Mouse (Mus musculus) adrenal gland, postnatal 14 days (tissue): ENCODE measurements around the gene F2r. TPM values are rescaled to one million over a fixed set of nuclear protein-coding genes. Genes with fewer than 3 reads are reported as not detected.

Experiments
- DNase-seq: peaks from one replicate; pipeline ENCODE4 v3.0.0; 2021; ENCODE audit warnings: mixed read lengths
- total RNA-seq: library from RNA; stranded (reverse); gene quantifications from 2 replicates; pipeline ENCODE4 v1.2.3, GENCODE M21; 2021

The F2r gene
- total RNA-seq, 1 experiment from 2014 or later, result 98.8 TPM

DNA sequence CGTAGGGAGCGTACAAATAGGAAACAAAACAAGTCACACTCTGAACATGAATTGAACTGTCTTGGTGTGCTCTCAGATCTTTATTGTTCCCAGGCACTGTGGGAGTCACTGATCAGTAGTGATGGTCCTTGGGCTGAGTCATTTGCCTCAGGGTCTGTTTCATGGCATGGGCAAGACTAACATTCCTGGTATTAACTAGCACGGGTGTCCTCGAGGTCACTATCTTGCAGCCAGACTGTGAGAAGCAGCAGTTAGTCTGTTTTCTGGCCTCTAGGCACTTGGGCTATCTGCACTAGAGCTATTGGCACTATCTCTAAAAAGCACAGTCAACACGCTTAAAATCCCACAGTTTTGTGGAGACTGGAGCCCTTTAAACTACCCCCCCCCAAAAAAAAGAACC lies 22.4 kb downstream of the F2r start:
- DNase-seq, result peak; percentile 57

GRCm38 (mm10) chr13:95595411-95595810 lies 22.9 kb downstream of the F2r start:
- no peak for DNase-seq

DNA sequence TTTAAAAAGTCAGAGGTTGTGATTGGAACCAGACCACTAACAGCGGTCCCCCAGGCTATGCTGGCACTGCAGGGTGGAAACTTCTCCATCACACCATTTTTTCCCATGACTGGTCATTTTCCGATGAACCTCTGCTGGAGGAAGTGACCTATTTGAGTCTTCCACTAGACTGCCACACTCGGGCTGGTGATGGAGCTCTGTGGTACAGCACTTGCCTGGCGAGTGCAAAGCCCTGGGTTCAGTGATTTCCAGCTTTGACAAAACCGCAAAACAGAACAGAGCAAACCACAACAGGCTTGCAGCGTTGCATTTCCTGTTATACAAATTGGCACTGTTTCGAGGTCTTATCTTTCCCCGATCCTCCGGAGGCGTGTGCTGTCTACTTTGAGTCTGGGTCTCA lies 25.4 kb downstream of the F2r start:
- no peak for DNase-seq

DNA sequence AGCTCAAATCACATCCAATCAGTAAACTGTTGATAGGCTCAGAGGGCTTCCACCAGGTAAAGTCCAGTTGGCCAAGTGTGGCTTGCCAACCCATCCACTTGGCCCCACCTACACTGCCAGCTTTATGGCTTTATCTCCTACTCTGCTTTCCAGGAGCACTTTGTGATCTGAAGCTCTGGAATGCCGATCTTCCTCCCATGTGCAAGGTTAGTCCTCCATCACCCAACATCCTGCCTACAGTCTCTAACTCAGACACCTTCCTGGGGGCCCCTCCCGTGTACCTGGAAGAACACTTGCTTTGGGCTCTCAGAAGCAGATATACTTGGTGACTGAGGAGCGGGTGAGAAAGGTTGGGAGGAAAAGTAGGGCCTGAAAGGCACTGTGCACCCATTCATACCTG lies 26.7 kb downstream of the F2r start:
- no peak for DNase-seq

DNA sequence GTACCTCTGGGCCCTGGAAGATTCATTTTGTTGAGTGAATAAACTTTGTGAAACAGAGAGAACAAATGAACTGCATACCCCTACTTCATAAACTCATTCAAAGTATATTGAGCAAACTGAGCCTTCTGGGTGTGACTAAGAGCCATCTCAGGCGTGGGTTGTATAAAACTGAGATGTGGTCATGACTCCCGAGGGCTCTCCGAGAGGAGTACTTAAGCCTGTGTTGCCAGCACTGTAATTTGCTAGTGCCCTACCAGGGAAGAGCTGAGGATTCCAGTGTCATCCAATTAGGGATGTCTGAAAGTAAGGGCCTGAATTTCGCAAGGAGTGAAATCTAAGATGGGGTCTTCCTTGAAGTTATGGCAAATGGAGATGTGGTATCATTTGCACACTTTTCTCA lies 30.7 kb downstream of the F2r start:
- DNase-seq, result no peak

GRCm38 (mm10) chr13:95584898-95585297 lies 33.4 kb downstream of the F2r start:
- DNase-seq, result no peak

GRCm38 (mm10) chr13:95583237-95584189 lies 34.8 kb downstream of the F2r start:
- DNase-seq, result peak; percentile 53

- no peak for DNase-seq
Observed at GRCm38 (mm10) chr13:95581850-95582249, 36.4 kb downstream of the F2r start.

DNA sequence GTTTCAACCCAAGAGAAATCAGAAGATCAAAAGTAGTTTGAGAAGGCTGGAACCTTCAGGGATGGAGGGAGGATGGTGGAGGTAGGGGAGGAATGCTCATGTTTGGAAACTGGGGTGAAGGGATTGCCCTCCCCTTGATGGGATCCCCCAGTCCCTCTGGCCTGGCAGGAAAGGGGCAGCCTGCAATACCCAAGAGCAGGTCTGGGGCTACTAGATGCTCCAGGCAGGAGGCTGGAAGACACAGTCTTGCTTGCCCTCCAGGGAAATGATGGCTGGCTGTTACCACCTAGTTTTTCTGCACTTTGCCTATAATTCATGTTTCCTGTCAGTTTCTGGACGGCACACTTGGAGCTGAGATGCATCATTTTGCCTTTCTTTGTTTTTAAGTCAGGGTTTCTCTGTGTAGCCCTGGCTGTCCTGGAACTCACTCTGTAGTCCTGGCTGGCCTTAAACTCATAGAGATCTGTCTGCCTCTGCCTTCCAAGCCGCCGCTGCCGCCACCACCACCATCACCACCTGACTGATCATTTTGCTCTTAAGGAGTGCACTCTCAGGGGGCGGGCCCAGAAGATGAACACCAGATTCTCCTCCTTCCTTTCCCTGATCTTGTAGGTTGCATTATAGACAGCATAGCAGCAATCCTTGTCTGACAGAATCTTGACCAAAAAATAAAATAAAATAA lies 40.1 kb downstream of the F2r start:
- no peak for DNase-seq

DNA sequence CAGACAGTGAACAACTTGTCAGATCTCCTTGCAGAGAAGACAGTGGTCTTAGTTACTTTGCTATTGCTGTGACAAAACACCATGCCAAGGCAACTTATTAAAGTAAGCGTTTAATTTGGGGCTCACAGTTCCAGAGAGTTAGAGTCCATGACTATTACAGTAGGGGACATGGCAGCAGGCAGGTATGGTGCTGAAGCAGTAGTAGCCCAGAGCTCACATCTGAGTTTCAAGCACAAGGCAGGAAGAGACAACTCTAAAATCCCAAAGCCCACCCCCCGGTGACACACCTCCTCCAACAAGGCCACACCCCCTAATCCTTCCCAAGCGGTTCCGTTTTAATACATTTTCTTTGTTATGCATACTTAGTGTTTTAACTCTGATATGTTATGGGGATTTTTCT lies 47.4 kb downstream of the F2r start:
- DNase-seq, result no peak

DNA sequence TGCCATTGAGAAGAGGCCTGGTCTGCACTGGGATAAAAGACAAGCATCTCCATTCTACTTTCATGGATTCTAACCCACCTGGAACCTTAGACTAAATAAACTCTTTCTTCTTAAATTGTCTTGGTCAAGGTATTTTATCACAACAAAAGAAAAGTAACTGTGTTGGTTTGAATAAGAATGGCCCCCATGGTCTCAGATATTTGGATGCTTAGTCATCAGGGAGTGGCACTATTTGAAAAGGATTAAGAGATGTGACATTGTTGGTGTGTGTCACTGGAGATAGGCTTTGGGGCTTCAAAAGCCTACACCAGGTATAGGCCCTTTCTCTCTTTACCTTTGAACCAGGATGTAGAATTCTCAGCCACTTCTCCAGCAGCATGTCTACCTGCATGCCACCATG lies 49.0 kb downstream of the F2r start:
- no peak for DNase-seq

- no peak for DNase-seq
Observed at GRCm38 (mm10) chr13:95568336-95568735, 50.0 kb downstream of the F2r start.

- no peak for DNase-seq
Observed at GRCm38 (mm10) chr13:95566841-95567551, 51.3 kb downstream of the F2r start.

DNA sequence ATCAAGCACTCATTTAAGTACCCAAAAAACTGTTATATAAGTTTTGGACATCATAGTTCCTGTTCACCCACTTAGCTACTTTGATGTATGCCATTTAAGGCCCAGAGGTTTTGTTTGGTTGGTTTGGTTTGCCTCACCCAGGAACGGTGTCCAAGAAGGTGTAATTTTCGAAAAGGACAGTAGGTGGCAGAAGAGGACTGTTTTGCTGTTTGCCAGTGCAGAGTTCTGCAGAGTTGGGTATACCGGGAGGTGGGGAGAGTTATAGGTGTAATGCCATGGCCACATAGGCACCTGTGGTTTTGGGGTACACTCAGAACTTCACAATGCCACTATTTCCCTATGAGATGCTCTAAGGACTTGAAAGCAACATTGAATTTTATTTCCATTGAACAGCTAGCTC lies 54.6 kb downstream of the F2r start:
- peak; percentile 80 for DNase-seq

DNA sequence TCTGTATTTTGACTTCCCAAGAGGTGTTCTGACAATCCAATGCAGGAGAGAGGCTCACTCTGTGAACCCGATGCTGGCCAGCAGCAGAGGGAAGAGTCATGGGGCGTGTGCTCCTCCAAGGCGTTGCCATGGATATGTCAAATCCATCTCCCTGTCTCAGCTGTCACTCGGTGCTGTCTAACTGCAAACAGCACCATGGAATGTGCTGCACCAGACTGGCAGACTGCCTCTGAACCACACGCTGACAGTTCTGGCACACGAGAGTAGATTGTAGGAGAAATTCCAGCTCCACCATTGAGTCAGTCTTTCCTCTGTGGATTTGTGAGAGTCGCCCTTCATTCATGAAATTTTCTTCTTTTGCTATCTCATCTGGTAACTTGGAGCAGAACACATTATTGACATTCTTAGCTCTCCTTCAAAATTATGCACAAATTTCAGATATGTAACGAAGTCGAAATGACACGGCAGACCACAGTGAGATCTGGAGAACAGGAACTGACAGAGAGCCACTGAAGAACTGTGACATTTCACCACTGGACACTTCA lies 55.1 kb downstream of the F2r start:
- no peak for DNase-seq

DNA sequence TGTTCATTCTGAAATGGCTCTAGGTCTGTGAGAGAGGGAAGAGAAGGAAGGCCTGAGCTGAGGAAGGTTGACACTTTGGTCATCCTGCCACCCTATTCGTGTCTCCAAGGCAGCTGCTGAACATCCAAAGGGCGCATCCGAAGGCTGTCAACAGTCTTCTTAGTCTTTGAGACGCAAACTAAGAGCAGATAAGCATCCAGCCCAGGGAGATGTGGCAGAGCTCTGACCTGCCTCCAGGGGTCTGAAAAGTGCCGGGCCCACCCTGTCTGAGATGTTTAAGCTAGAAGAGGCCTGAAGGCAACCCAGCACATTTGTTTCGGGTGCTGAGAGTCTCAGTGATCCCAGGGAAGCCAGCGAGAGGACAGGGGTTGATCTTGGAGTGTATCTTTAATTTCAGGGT lies 61.0 kb downstream of the F2r start:
- no peak for DNase-seq

- DNase-seq, result no peak
Observed at GRCm38 (mm10) chr13:95553885-95554492, 64.3 kb downstream of the F2r start.

Other genes starting within 250 kb of the F2r start
- gene Aggf1, start 243.1 kb downstream of the F2r start, total RNA-seq, result 33.8 and 34.1 TPM in 2 replicates
- gene Crhbp, start 173.6 kb downstream of the F2r start, total RNA-seq, result 0.23 TPM in 1 of 2 replicates, not detected in the other
- gene S100z, start 139.8 kb downstream of the F2r start, total RNA-seq, result not detected in 2 replicates
- gene F2rl1, start 93.3 kb downstream of the F2r start, total RNA-seq, result 0.22 and 1.2 TPM in 2 replicates
- gene F2rl2, start 78.4 kb upstream of the F2r start, total RNA-seq, result 0.38 and 0.48 TPM in 2 replicates